Mouse (Mus musculus) heart, adult 8-10 months (tissue): ENCODE results near the gene Pkig. TPM values are rescaled to one million over a fixed set of nuclear protein-coding genes. Genes with fewer than 3 reads are reported as not detected.
A peak's percentile ranks its signal among the peaks of the same experiment; 100 is the strongest.
"Not testable (repeated sequence)": the region's sequence is repeated elsewhere in the genome, so short reads cannot be mapped to it uniquely, and the experiment has no call there.

Experiments
- DNase-seq: peaks from one replicate; pipeline ENCODE4 v3.0.0; 2022; ENCODE audit warnings: low spot score
- total RNA-seq, 4 experiments: library from RNA; stranded (reverse); gene quantifications; 2 replicates each; pipeline ENCODE4 v1.2.4; 2022

Gene Pkig
- total RNA-seq, 4 experiments from 2014 or later, result 214 to 247 (median 224) TPM

DNA sequence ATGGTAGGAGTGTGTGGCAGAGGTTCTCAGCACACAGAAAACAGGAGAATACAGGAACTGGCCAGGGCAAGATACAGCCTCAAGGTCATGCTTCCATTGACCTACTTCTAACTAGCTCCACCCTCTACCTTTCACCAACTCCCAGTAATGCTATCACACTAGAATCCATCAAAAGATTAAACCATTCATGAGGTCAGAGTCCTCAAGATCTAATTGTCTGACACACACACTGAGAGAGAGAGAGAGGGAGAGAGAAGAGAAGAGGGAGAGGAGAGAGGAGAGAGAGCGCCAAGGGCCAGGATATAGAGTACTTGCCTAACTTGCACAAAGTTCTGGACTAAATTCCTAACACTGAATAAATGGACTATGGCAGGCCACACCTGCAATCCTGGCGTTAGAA lies 24.2 kb downstream of the Pkig start:
- DNase-seq, result no peak

GRCm38 (mm10) chr2:163685287-163685686 lies 27.1 kb downstream of the Pkig start:
- no peak for DNase-seq

- peak; percentile 78 for DNase-seq
Measured at GRCm38 (mm10) chr2:163685761-163686200, 27.6 kb downstream of the Pkig start.

- no peak for DNase-seq
Measured at GRCm38 (mm10) chr2:163686233-163686632, 28.0 kb downstream of the Pkig start.

- DNase-seq, result no peak
Measured at GRCm38 (mm10) chr2:163686886-163687285, 28.7 kb downstream of the Pkig start.

GRCm38 (mm10) chr2:163688377-163688776 lies 30.2 kb downstream of the Pkig start:
- DNase-seq, result not testable (repeated sequence)

DNA sequence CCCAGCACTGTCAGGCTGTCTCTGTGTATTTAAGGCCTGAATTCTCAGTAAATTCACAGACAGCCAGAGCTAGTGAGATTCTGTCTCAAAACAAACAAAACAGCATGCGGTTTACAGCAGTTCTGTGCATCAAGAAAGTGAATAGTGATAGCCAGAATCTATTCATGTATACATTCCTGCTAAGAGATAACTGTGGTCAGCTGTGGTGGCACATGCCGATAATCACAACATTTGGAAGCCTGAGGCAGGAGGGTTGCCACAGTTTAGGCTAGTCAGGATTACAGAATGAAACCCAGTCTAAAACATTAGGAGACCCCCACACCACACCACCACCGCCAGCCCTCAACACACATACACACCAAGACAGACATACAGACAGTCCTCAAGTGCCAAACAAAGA lies 31.6 kb downstream of the Pkig start:
- DNase-seq, result no peak

GRCm38 (mm10) chr2:163690409-163691304 lies 32.5 kb downstream of the Pkig start:
- DNase-seq, result no peak

- no peak for DNase-seq
Measured at GRCm38 (mm10) chr2:163691846-163692605, 33.8 kb downstream of the Pkig start.

- DNase-seq, result no peak
Measured at GRCm38 (mm10) chr2:163692873-163693612, 34.9 kb downstream of the Pkig start.

GRCm38 (mm10) chr2:163693716-163694314 lies 35.6 kb downstream of the Pkig start:
- DNase-seq, result peak; percentile 82

DNA sequence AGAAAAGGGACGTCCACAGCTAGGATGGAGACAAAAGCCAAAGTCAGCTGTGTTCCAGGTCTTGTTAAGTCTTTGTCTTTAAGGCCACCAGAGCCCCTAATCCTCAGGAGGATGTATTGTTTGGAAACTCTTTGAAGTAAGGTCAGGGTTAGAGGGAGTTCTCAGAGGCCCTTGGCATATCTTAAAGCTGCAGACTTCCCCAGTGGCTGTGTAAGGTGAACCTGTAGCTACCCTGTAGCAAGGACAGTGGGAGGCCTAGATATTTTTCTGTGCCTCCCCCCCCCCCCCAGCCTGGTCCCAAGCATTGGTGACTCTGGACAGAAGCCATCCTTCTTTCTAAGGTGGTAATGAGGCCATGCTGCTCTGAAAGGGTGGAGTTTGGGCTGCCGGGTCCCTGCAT lies 38.6 kb downstream of the Pkig start:
- no peak for DNase-seq

DNA sequence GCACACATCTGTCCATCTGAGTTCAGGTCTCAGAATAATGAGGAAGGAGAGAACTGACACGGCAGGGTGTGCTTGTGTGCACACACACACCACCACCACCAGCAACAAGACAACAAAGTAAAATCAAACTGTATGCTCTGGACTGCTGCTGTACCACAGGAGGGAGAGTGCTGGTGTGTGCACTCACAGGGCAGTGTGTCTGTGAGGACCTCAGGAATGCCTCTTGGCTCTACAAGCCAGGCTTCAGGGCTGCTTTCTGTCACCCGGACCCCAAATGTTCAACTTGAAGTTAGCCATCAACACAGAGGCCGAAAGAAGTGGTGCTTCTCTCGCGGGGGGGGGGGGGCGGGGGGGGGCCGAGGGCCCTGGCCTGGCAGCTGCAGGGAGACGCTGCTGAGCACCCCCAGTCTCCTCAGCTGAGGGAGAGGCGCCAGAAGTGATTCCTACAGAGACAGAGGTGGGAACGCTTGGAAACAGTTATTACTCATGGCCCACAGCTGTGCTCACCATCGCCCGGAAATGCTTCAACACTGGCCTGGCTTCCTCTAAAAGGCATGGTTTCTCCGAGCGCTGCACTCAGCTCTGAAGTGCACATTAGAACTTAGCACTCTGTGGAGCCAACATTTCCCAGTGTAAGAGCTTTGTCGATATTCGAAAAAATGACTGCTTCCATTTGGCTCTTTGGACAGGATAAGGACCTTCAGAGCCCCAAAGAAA lies 39.7 kb downstream of the Pkig start:
- no peak for DNase-seq

- DNase-seq, result no peak
Measured at GRCm38 (mm10) chr2:163699078-163699780, 41.0 kb downstream of the Pkig start.

DNA sequence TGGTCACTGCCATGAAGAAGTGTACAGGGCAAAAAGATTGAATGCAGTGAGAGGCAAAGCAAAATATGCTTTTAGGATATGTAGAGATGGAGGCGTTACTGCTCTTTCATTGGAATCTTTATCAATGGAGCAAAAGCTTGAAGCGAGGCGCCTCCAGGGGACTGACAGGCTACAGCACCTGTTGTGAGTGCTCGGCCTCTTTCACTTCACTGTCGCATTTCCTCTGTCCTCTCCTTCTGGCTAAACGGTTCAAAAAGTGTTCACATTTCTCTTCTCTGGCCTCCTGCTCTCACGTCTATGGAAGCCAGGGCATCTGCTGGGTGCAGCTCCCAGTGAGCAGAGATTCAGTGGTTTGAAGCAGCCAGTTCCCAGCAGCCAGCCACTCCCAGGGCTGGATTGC lies 44.2 kb downstream of the Pkig start:
- no peak for DNase-seq

DNA sequence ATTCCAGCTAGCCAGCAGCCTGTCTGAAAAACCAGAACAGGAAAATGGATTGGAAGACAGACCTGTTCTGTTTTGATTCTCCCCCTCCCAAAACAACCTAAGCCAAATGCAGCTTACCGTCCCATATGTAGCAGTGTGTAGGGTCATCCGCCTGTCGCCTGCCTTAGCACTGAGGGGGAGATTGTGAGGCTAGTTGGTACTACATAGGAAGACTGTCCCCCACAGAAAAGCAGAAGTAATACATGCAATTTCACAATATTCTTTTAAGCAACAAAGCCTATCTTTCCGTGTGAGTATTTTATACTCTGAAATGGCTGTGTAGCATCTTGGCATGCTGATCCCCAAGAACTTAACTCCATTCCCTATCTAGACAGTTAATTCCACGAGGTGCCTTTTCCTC lies 44.7 kb downstream of the Pkig start:
- DNase-seq, result no peak

DNA sequence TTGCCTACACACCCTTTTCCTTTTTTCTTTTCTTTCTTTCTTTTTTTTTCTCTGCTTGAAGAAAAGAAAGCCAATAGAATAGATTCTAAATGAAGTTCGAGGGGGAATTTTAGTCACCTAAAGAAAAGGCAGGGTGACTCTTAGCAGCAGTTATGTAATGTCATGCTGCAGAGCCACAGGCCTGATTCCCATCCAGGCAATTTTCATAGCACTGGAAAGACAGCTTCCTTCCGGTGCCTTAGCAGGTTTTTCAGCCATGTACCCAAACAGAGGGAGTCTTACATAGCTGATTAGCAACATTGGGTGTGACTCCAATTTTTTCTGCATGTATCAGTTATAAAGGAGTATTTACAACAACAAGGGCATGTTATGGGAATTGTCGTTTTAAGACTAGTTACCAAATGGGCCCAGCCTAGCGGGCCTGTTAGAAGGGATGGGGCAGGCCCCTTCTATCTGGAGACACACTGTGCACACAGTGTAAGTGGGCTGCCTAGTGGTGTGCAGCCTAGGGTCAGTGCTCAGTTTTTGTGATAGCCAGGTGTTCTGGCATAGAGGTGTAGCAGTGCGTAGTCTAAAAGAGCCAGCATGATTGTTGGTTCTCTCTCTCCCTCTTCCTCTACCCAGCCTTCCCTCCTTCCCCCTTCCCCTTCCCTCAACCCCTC lies 45.5 kb downstream of the Pkig start:
- DNase-seq, result no peak

- DNase-seq, result no peak
Measured at GRCm38 (mm10) chr2:163708321-163708720, 50.1 kb downstream of the Pkig start.

- DNase-seq, result no peak
Measured at GRCm38 (mm10) chr2:163708763-163709250, 50.6 kb downstream of the Pkig start.

GRCm38 (mm10) chr2:163710000-163710399 lies 51.8 kb downstream of the Pkig start:
- DNase-seq, result no peak
